Mouse (Mus musculus) small intestine, adult 2 months (tissue): ENCODE data around the gene Ttll4.

Experiments
- CTCF ChIP-seq: fragments of 200-500 bp; IDR thresholded peaks from 2 replicates; pipeline ENCODE4 v1.5.1; 2012; ENCODE audit warnings: low read depth, mild to moderate bottlenecking, control low read depth, inconsistent platforms, low read length, moderate library complexity, mixed read lengths; ENCODE audit not compliant: insufficient replicate concordance, insufficient read length; ENCODE audit errors: extremely low read depth
- POLR2A ChIP-seq: fragments of 200-500 bp; IDR thresholded peaks from 2 replicates; pipeline ENCODE4 v1.6.1; 2012; ENCODE audit warnings: low read depth, mild to moderate bottlenecking, control low read depth, inconsistent platforms, low read length, moderate library complexity

DNA sequence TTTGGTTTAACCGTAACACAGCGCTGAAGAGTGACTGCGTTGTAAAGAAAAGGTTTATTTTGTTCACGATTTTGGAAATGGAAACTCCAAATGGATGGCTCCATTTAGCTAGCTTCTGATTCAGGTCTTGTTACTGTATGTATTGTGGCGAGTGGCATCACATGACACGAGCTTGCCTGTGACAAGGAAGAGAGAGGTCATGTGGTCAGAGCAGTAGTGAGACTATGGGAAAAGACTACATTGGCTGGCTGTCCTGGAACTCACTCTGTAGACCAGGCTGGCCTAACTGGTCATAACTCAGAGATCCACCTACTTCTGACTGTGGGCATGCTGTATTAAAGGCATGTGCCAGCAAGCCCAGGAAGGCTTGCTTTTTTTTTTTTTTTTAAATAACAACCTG lies 54.3 kb downstream of the Ttll4 start:
- TF ChIP-seq POLR2A (no peak), CTCF (no peak)
